Mouse (Mus musculus): ENCODE data around the gene Gm21987. TPM values are rescaled to one million over a fixed set of nuclear protein-coding genes. Genes with fewer than 3 reads are reported as not detected.

The Gm21987 gene
- total and polyA plus RNA-seq, 3 experiments = not detected

DNA sequence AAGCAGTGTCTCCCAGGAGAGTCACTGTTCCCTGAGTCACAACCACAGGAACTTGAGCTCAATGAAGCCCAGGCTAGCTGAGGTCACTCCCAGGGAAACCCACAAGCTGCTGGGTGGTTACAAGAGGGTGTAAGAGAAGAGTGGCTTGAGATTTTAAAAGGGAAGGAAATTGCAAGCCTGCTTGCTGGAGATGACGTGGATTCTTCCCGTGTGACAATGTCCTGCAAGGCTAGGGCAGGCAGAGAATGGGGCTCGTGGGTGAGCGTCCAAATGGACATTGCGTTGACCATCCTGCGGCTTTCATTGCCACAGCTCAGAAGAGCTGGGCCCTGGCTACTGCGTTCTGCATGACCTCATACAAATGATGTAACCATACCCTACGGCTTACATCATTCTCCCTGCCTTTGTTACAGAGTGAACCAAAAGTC, 47.4 kb downstream of the Gm21987 start:
- TF ChIP-seq ZMIZ1 (IDR thresholded peaks at IDR 0.05; ENCODE audit: low read depth, low read length) (no peak), GABPA (IDR thresholded peaks at IDR 0.05; ENCODE audit: low read depth, low read length) (no peak), MAX (IDR thresholded peaks at IDR 0.05; ENCODE audit: low read length) (no peak), ZKSCAN1 (IDR thresholded peaks at IDR 0.05; ENCODE audit: low read depth, low read length) (no peak), NRF1 (IDR thresholded peaks at IDR 0.05; ENCODE audit: insufficient read depth, low read depth, low read length, poor library complexity, severe bottlenecking) (no peak), RAD21 (IDR thresholded peaks at IDR 0.05; ENCODE audit: low read depth, low read length) (no peak), SIN3A (IDR thresholded peaks at IDR 0.05; ENCODE audit: low read length) (no peak), MXI1 (IDR thresholded peaks at IDR 0.05; ENCODE audit: low read depth, low read length) (no peak), RCOR1 (IDR thresholded peaks at IDR 0.05; ENCODE audit: low read depth, low read length) (no peak), GATA1 (IDR thresholded peaks at IDR 0.05; ENCODE audit: low read depth, low read length) (no peak), USF2 (IDR thresholded peaks at IDR 0.05; ENCODE audit: borderline replicate concordance in 1 of 2, insufficient read depth in 1 of 2, low read depth in 1 of 2, low read length in 2 of 2) (no peak)
- Histone ChIP-seq H3K4me1 (ENCODE audit: control insufficient read depth in 1 of 2, insufficient read depth in 2 of 2, low read length in 2 of 2) (peaks cover 7 to 23% of the 10 kb centered on the region in 2 experiments), H3K27me3 (ENCODE audit: control insufficient read depth in 1 of 2, insufficient read depth in 2 of 2, low read length in 2 of 2) (no peaks in the 10 kb centered on the region), H3K79me2 (ENCODE audit: control insufficient read depth, insufficient read depth, low read length, poor library complexity) (no peaks in the 10 kb centered on the region), H3K36me3 (ENCODE audit: control insufficient read depth in 1 of 2, insufficient read depth in 2 of 2, low read length in 2 of 2) (peaks cover 0 to 20% of the 10 kb centered on the region in 2 experiments; a peak in 2 of 4 replicates), H3K9ac (ENCODE audit: control insufficient read depth, low read depth, low read length, poor library complexity, severe bottlenecking) (no peak overlapping the region), H3K4me3 (ENCODE audit: control insufficient read depth in 1 of 2, insufficient read depth in 1 of 2, low read depth in 2 of 2, low read length in 2 of 2) (no peak overlapping the region), H3K27ac (ENCODE audit: control insufficient read depth, low read depth, low read length) (no peak overlapping the region), H3K9me3 (replicated peaks; ENCODE audit: insufficient read depth, low read length) (no peaks in the 10 kb centered on the region)
- DNase-seq (ENCODE audit: low read depth, low spot score) = no peak

DNA sequence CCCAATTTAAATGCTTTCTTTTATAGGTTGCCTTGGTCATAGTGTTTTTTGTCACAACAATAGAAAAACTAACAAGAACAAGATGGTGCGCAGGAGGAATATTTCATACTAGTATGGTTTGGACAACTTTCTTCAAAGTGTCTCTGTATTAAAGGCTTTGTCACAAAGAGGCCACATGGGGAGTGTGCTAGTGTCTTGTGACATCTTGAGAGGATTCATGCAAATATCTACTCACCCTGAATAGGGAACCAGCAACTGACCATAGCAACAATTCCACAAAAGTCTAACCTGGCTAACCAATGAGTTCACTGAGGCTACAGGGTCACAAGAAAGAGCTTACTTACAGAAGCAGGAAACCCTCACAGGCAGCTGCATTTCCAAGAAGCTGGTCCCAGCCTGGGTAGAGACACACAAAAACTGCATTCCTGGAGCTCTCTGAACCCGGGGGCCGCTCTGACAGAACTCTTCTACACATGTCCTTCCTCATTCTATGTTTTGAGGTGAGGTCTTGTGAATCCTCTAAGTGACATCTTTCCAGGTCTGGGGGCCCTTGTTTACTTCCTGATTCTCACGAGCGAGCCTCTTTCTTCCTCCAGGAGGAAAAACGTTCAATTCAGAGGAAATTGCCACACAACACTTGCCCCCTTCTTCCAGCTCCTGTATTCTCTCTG, 48.4 kb downstream of the Gm21987 start:
- Histone ChIP-seq H3K36me3 (ENCODE audit: control insufficient read depth in 1 of 2, insufficient read depth in 2 of 2, low read length in 2 of 2) (peaks cover 0 to 20% of the 10 kb centered on the region in 2 experiments; a peak in 2 of 4 replicates), H3K79me2 (ENCODE audit: control insufficient read depth, insufficient read depth, low read length, poor library complexity) (no peaks in the 10 kb centered on the region), H3K27me3 (ENCODE audit: control insufficient read depth in 1 of 2, insufficient read depth in 2 of 2, low read length in 2 of 2) (no peaks in the 10 kb centered on the region), H3K9me3 (replicated peaks; ENCODE audit: insufficient read depth, low read length) (no peaks in the 10 kb centered on the region), H3K27ac (ENCODE audit: control insufficient read depth, low read depth, low read length) (peak overlapping the region; percentile 33), H3K4me1 (ENCODE audit: control insufficient read depth in 1 of 2, insufficient read depth in 2 of 2, low read length in 2 of 2) (peaks cover 7 to 23% of the 10 kb centered on the region in 2 experiments), H3K9ac (ENCODE audit: control insufficient read depth, low read depth, low read length, poor library complexity, severe bottlenecking) (peak overlapping the region; percentile 43), H3K4me3 (ENCODE audit: control insufficient read depth in 1 of 2, insufficient read depth in 1 of 2, low read depth in 2 of 2, low read length in 2 of 2) (no peak overlapping the region)
- peak; percentile 27 for DNase-seq (ENCODE audit: low read depth, low spot score)
- TF ChIP-seq EP300 (IDR thresholded peaks at IDR 0.05; ENCODE audit: low read depth in 1 of 2, low read length in 2 of 2) = no peak
- no peak for TF ChIP-seq BHLHE40 (IDR thresholded peaks at IDR 0.05; ENCODE audit: borderline replicate concordance, low read depth, low read length)
- no peak for TF ChIP-seq CHD2 (IDR thresholded peaks at IDR 0.05; ENCODE audit: low read length)
- TF ChIP-seq USF1 (IDR thresholded peaks at IDR 0.05; ENCODE audit: low read depth, low read length) = no peak
- no peak for TF ChIP-seq E2F4 (IDR thresholded peaks at IDR 0.05; ENCODE audit: borderline replicate concordance, low read depth, low read length)

Measured in MEL (cell line).